Mouse (Mus musculus): ENCODE results near the gene Zbtb43.

GRCm38 (mm10) chr2:33426640-33427398 is 41.5 kb downstream of the Zbtb43 start:
- no peak for TF ChIP-seq CTCF (conservative IDR thresholded peaks at IDR 0.05; ENCODE audit: insufficient read depth, insufficient read length, low read depth, low read length)
- no peak for TF ChIP-seq POLR2A (IDR thresholded peaks at IDR 0.05; ENCODE audit: low read depth, low read length)

Data from kidney, adult 2 months (tissue).